Mouse (Mus musculus) cerebellum, adult 8-10 months (tissue): ENCODE data around the gene Crtc3.
A peak's percentile ranks its signal among the peaks of the same experiment; 100 is the strongest.

Source experiments
- DNase-seq: peaks from one replicate; pipeline ENCODE4 v3.0.0; 2022

Gene Crtc3

GRCm38 (mm10) chr7:80688556-80689220 is at the start of gene Crtc3:
Gene Crtc3 (minus strand): TSS chr7:80688877.
- DNase-seq, result peak; percentile 68

- no peak for DNase-seq
Measured at GRCm38 (mm10) chr7:80736199-80736598, 47.5 kb upstream of the Crtc3 start.

- no peak for DNase-seq
Measured at GRCm38 (mm10) chr7:80732986-80733385, 44.3 kb upstream of the Crtc3 start.

GRCm38 (mm10) chr7:80729662-80730061 is 41.0 kb upstream of the Crtc3 start:
- DNase-seq, result peak; percentile 71

GRCm38 (mm10) chr7:80721041-80721440 is 32.4 kb upstream of the Crtc3 start:
- no peak for DNase-seq

GRCm38 (mm10) chr7:80719582-80719981 is 30.9 kb upstream of the Crtc3 start:
- DNase-seq, result no peak

- DNase-seq, result no peak
Measured at GRCm38 (mm10) chr7:80719038-80719437, 30.4 kb upstream of the Crtc3 start.

- DNase-seq, result no peak
Measured at GRCm38 (mm10) chr7:80718471-80718870, 29.8 kb upstream of the Crtc3 start.

- DNase-seq, result no peak
Measured at GRCm38 (mm10) chr7:80716758-80717157, 28.1 kb upstream of the Crtc3 start.

- no peak for DNase-seq
Measured at GRCm38 (mm10) chr7:80715306-80715705, 26.6 kb upstream of the Crtc3 start.

GRCm38 (mm10) chr7:80711496-80711895 is 22.8 kb upstream of the Crtc3 start:
- DNase-seq, result no peak

GRCm38 (mm10) chr7:80710333-80710732 is 21.7 kb upstream of the Crtc3 start:
- no peak for DNase-seq

- no peak for DNase-seq
Measured at GRCm38 (mm10) chr7:80704066-80704465, 15.4 kb upstream of the Crtc3 start.

- no peak for DNase-seq
Measured at GRCm38 (mm10) chr7:80702510-80702909, 13.8 kb upstream of the Crtc3 start.

- no peak for DNase-seq
Measured at GRCm38 (mm10) chr7:80699709-80700108, 11.0 kb upstream of the Crtc3 start.

- no peak for DNase-seq
Measured at GRCm38 (mm10) chr7:80698940-80699339, 10.3 kb upstream of the Crtc3 start.

GRCm38 (mm10) chr7:80697859-80698258 is 9.2 kb upstream of the Crtc3 start:
- no peak for DNase-seq

- no peak for DNase-seq
Measured at GRCm38 (mm10) chr7:80696903-80697302, 8.2 kb upstream of the Crtc3 start.

GRCm38 (mm10) chr7:80696334-80696733 is 7.7 kb upstream of the Crtc3 start:
- no peak for DNase-seq

GRCm38 (mm10) chr7:80692472-80692871 is 3.8 kb upstream of the Crtc3 start:
- DNase-seq, result no peak

- DNase-seq, result no peak
Measured at GRCm38 (mm10) chr7:80691131-80691530, 2.5 kb upstream of the Crtc3 start.

GRCm38 (mm10) chr7:80689221-80689591 is 529 bp upstream of the Crtc3 start:
- DNase-seq, result no peak

- peak; percentile 71 for DNase-seq
Measured at GRCm38 (mm10) chr7:80687721-80688555, 739 bp downstream of the Crtc3 start.

- no peak for DNase-seq
Measured at GRCm38 (mm10) chr7:80685639-80686038, 3.0 kb downstream of the Crtc3 start.
